Mouse (Mus musculus): Measurements from ENCODE around the gene Ddi2.

DNA sequence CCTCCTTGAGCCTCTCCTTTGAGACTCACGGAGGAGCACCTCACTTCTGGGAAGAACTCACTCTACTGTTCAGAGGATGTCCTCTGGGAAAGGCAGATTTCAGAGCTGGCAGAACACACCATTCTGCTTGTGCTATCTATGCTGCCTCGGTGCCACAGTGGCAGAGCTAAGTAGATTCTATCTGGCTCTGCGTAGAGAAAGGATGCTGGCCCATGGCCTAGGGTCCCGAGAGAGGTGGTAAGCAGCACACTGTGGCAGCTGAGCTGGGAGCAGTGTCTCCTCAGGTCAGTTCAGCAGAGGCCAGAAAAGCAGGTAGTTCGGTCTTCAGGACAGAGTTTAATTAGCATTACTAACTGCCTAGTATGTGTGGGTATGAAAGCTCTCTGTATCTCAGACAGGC lies 75.0 kb downstream of the Ddi2 start:
- TF ChIP-seq POLR2A (IDR thresholded peaks at IDR 0.05; ENCODE audit: low read depth, low read length): no peak
- no peak for TF ChIP-seq CTCF (IDR thresholded peaks at IDR 0.05; ENCODE audit: borderline replicate concordance, insufficient read depth, low read length)

Measured in embryonic fibroblast, embryonic 13.5 days (primary cell).